Mouse (Mus musculus) testis, adult 2 months (tissue): Measurements from ENCODE around the gene Camp.

Source experiments
- CTCF ChIP-seq: fragments of 200-500 bp; IDR thresholded peaks from 2 replicates; pipeline ENCODE4 v1.5.1; 2012; ENCODE audit warnings: low read depth, mild to moderate bottlenecking, inconsistent platforms, low read length, moderate library complexity; ENCODE audit not compliant: control insufficient read depth, insufficient read depth, insufficient replicate concordance
- POLR2A ChIP-seq: fragments of 200-500 bp; IDR thresholded peaks from 2 replicates; pipeline ENCODE4 v1.6.1; 2012; ENCODE audit warnings: low read depth, mild to moderate bottlenecking, inconsistent platforms, low read length, moderate library complexity; ENCODE audit not compliant: control insufficient read depth

- no peak for TF ChIP-seq CTCF
- no peak for TF ChIP-seq POLR2A
Observed at GRCm38 (mm10) chr9:109877666-109878065, 28.2 kb upstream of the Camp start.
